Mouse (Mus musculus) testis, adult 2 months (tissue): ENCODE data around the gene Irak4.

ENCODE experiments used
- CTCF ChIP-seq: fragments of 200-500 bp; IDR thresholded peaks from 2 replicates; pipeline ENCODE4 v1.5.1; 2012; ENCODE audit warnings: low read depth, mild to moderate bottlenecking, inconsistent platforms, low read length, moderate library complexity; ENCODE audit not compliant: control insufficient read depth, insufficient read depth, insufficient replicate concordance
- POLR2A ChIP-seq: fragments of 200-500 bp; IDR thresholded peaks from 2 replicates; pipeline ENCODE4 v1.6.1; 2012; ENCODE audit warnings: low read depth, mild to moderate bottlenecking, inconsistent platforms, low read length, moderate library complexity; ENCODE audit not compliant: control insufficient read depth

GRCm38 (mm10) chr15:94628830-94629601 lies 85.6 kb downstream of the Irak4 start, which contains the start of gene Tmem117:
- no peak for TF ChIP-seq CTCF
- no peak for TF ChIP-seq POLR2A
